Mouse (Mus musculus): ENCODE data around the gene Endog.
"Not testable (repeated sequence)": the region's sequence is repeated elsewhere in the genome, so short reads cannot be mapped to it uniquely, and the experiment has no call there.

Endog gene

GRCm38 (mm10) chr2:30171371-30171996 lies at the start of gene Endog:
Gene Endog (plus strand): TSS chr2:30171493.
- peak; percentile 93 for DNase-seq

GRCm38 (mm10) chr2:30122766-30123165 lies 48.5 kb upstream of the Endog start:
- no peak for DNase-seq

- DNase-seq, result peak in 1 of 2 experiments; percentile 22
These were observed 47.4 kb upstream of the Endog start for GRCm38 (mm10) chr2:30123729-30124471.

DNA sequence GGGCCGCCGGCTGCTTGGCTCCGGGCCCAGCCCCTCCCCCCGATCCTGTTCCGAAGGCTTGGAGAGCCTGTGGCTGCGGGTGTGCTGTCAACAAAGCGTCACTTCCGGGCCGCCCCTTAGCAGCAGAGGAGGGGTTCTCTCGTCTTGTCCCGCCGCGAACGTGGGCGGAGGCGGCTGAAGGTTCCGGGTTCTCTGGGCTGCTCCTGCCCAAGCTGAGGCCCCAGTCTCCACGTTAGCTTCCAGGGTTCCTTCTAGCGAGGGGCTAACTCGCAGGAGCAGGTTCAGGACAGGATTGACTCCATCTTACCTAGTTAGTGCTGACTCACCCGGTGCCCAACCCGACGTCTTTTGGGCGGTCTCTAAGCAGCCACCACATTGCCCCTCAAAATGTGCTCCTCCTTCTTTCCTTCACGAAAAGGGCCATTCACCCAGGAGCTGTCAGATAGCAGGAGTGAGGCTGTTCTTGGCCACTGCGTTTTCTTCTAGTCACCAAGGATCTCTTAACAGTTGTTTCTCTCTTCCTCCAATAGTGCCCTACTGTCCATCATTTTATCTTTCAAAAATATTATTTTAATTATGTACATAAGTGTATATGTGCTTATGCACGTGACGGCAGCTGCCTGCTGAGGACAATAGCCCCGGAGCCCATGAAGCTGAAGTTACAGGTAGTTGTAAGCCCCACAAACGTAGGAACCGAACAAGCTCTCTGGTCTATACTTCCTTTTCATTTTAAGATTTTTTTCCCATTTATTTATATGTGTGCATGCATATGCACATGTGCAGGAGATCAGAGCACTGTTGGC lies 46.6 kb upstream of the Endog start, which contains the start of gene Zer1:
Gene Zer1 (minus strand): TSS at position 114 of the 803 bp plus-strand sequence.
- peak; percentile 96 for DNase-seq

DNA sequence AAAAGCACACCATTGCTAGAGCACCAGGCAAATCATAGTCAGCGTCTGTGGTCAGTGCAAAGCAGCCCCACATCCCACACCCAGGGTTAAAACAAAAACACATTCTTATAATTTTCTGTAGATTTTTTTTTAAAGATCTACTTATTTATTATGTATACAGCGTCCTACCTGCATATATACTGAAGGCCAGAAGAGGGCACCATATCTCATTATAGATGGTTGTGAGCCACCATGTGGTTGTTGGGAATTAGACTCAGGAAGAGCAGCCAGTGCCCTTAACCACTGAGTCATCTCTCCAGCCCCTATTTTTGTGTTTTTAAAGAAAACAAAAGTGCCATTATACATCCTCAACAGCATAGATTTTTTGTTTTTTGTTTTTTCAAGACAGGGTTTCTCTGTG lies 42.5 kb upstream of the Endog start:
- peak; percentile 47 to 52 for DNase-seq

DNA sequence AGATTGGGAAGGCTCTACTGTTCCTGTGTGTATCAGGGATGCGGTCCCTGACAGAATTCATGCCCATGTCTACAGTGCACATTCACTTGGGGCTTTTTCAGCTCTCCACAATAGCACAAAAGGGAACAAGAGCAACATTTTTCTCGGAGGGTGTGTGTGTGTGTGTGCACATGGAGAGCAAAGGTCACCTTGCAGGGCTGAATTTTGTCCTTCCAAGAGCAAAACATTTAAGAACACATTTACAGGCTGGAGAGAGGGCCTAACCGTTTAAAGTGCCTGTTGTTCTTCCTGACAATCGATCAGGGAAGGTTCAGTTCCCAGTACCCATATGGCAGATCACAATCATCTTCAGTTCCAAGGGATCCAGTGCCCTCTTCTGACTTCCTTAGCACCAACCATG lies 41.1 kb upstream of the Endog start:
- no peak for DNase-seq

GRCm38 (mm10) chr2:30131240-30131639 lies 40.1 kb upstream of the Endog start:
- DNase-seq, result not testable (repeated sequence)

DNA sequence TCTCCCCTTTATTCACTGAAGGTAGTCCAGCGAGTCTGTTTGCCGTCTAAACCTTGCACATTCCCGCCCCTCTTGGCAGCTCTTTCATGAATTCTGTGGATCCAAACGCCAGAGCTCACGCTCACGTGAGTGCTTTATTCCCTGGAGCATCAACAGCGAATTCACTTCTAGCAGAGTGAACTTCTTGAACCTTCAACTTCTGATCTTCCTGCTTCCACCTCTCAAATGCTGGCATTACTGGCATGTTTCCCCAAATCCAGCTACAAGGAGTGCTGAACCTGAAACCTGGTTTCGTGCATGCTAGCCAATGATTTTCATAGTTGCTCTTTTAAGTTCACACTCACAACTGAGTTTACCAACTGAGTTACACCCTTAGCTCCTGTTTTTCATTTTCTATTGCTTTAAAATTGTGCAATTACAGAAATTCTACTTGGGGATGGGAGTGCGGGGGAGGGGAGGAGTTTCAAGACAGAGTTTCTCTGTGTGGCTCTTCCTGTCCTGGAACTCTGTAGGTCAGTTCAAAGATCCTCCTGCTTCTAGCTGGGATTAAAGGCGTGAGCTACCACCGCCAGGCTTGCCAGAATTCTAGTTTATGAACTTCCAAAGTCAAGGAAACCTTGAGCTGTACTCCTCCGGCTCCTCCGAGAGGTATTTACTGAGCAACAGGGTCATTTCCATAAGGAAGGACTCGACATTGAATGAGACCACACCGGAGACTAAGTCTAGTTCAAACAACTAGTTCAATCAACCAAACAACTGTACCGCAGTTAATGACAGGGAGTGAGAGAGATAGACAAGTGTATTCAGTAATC lies 38.3 kb upstream of the Endog start:
- no peak for DNase-seq

DNA sequence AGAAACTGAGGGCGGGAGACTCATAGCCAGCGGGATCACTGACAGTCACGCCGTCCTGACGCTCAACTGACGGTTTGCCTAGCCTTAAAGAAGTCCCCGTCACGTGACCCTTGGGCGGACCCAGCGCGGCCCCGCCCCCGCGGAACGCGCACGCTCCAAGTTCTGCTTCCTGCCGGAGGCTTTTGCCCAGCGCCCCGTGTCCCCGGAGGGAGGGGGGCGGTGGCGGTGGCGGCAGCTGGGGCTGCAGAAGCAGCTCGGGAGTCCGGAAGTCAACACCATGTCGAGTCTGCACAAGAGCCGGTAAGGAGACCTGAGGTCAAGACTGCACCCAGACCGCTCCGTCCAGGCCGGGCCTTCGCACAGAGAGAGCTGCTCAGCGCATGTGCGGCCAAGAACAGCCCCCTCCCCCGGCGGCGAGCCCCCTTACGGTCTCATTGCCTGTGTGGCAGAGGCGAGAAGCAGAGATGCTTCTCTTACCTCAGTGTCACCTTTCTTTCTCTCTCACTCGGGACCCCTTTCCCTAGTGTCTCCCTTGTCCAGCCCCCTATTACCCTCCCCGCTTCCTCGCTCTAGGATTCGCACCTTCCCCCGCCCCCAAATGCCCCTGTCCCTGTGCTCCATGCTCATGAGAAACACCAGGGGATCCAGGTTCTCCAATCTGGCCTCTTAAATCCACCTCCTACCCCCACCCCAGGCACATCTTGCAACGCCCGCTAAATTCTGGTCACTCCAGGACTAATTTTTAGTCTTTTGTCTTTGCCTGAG lies 37.5 kb upstream of the Endog start, which contains the start of gene Tbc1d13:
Gene Tbc1d13 (plus strand): TSS at position 134 of the 765 bp plus-strand sequence.
- DNase-seq, result peak; percentile 97 to 98

- DNase-seq, result peak in 1 of 2 experiments; percentile 23
These were observed 36.9 kb upstream of the Endog start for GRCm38 (mm10) chr2:30134378-30134711.

GRCm38 (mm10) chr2:30134928-30135620 lies 36.2 kb upstream of the Endog start:
- DNase-seq, result no peak

DNA sequence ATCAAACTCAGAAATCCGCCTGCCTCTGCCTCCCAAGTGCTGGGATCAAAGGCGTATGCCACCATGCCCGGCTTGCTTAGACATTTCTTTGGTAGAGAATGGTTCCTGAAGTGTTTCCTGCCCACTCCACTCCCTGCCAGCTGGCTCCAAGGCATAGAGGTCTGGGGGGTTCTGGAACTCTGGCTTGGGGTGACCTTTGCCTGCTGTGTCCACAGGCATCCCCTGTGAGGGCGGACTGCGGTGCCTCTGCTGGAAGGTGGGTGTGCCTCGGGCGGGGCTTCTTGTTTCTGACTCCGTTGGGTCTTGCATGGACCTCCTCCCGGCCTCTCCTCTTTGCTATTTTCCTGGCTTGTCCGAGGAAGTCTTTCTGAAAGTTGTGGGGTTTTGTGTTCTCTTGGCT lies 34.8 kb upstream of the Endog start:
- DNase-seq, result no peak

GRCm38 (mm10) chr2:30140021-30140420 lies 31.3 kb upstream of the Endog start:
- peak; percentile 81 for DNase-seq

GRCm38 (mm10) chr2:30144436-30144835 lies 26.9 kb upstream of the Endog start:
- no peak for DNase-seq

DNA sequence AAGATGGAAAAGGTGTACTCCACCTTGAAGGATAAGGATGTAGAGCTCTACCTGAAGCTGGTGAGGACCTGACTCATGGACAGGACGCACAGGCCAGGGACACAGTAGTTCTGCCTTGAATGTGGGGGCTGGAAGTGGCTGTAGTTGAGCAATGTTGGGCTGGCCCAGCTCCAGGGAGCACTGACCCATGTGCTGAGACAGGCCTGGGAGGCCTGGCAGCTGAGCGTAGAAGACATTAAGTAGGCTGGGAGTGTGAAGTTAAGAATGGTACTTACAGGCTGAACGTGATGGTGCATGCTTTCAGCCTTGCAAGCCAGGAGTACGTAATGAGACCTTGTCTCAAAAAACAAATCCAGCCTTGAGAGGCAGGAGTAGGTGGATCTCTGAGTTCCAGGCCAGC lies 23.8 kb upstream of the Endog start:
- no peak for DNase-seq

DNA sequence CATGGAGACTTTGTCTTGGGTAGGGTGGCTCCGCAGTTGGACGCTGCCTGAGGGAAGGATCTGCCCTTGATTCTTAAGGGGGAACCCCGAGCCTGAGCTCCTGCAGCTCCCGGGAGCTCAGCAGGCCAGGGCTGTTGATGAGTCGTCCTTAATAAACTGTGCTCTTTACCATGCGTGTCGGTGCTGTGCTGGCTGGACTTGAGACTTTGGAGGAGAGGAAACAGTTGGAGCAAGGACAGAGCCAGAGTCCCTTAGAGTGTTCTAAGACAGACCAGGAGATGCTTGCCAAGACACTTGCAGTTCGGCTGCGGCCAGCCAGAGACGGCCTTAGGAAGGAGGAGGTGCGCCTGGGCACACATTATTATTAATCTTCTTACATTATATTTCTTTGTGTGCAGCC lies 19.5 kb upstream of the Endog start:
- no peak for DNase-seq

- DNase-seq, result no peak
These were observed 18.7 kb upstream of the Endog start for GRCm38 (mm10) chr2:30152616-30153015.

DNA sequence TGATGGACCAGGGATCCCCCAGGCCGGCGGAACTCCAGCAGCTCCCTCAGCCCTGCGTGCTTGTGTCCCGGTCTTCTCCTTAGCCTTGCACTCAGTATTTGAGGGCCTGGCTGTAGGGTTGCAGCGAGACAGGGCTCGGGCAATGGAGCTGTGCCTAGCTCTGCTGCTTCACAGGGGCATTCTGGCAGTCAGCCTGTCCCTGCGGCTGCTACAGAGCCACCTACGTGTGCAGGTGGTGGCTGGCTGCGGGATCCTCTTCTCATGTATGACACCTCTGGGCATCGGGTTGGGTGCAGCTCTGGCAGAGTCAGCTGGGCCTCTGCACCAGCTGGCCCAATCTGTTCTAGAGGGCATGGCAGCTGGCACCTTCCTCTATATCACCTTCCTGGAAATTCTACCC lies 11.4 kb upstream of the Endog start:
- DNase-seq, result peak in 1 of 2 experiments; percentile 1

DNA sequence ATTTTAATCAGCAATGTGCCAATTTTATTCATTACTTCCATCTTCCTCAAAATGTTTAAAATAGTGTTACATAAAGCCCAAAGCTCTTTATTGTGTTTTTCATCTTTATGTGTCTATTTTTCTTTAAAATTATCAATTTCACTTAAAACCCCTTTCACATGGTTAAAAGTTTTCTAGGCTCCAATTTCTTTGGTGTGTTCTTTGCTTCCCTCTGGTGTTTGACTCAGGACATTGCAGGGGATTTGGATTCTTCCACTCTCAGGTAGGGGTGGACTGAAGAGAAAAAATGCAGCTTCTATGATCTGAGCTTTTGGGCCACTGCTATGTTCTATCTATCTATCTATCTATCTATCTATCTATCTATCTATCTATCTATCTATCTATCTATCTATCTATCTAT lies 9.5 kb upstream of the Endog start:
- DNase-seq, result peak; percentile 45 to 47

GRCm38 (mm10) chr2:30164340-30164932 lies 6.9 kb upstream of the Endog start:
- no peak for DNase-seq

- no peak for DNase-seq
These were observed 4.6 kb upstream of the Endog start for GRCm38 (mm10) chr2:30166677-30167076.
